Mouse (Mus musculus): ENCODE measurements around the gene Ctrb1.

The Ctrb1 gene

DNA sequence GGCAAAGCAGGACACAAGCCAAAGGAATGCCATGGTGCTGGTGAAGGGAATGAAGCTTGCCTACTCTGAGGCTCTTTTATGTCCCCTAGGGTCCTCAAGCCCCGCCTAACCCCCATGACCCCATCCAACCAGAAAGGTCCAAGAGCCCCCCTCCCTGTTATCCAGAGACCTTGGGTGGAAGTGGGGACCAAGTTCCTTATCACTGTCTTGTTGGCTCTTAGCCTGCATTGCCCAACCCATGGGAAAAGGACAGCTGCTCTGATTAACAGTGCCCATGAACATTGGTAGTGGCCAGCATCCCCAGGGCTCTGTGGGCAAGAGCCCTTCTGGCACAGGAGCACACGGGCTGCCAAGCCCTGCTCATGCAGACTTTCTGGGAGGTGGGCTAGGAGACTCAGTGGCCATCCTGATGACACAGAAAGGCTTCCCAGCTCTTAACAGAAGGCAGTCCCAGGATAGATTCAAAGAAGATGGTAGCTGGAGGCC lies at the start of gene Ctrb1:
Ctrb1 (minus strand) TSS at position 51 of the 486 bp plus-strand sequence.
- no peak for DNase-seq

DNA sequence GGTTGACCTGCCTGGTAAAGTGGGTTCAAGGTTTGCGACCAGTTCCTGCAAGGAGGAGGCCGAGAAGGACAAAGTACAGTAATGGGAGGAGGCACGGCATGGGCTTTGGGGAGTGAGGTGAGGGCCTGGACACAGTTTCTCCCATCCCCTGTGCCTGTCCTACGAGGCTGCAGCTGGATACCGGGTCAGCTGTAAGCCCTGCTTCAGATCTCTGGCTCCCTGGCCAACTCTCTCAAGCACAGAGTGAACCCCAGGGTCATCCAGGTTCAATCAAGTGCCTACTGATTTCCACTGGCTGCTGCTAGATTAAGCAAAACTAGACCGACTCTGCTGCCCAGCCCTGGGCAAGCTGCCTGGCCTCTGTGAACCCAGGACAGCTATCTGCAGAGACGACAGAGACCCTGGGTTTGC lies 49.5 kb upstream of the Ctrb1 start:
- DNase-seq, result no peak

GRCm38 (mm10) chr8:111739604-111740003 lies 48.8 kb upstream of the Ctrb1 start:
- no peak for DNase-seq

DNA sequence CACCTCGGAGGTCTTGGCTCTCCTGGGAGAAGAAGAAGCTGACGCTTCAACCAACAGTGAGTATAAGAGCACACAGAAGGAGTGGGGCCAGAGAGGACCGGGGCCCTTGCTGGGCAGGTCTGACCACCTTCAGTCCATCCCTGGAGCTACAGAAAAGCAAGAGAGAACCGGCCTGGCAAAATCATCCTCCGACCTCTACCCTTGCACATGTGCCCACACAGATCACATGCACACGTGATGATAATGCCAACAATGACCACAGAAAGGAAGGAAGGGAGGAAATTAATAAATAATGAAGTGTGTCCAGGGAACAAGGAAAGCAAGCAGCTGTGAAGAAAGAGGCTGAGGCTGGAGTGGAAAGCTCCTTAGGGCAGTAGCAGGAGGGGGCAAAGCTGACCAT lies 48.1 kb upstream of the Ctrb1 start:
- no peak for DNase-seq

DNA sequence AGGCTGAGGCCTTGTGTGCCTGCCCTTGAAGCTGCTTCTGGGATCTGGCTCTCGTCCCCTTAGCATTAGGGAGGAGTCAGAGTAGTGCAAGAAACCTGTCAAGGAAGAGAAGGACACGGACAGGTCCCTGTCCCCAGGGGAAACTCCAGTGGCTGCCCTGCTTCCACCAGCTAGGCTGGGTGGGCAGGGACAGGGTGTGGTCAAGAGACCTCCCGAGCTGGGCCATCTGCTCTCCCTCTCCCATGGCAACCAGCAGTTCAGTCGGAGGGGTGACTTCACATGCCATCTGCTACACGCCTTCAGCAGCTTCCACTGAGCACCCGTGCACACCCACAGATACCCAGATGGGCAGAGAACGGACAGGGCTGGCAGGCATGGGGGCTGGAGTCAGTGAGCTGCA lies 45.5 kb upstream of the Ctrb1 start:
- DNase-seq, result no peak

DNA sequence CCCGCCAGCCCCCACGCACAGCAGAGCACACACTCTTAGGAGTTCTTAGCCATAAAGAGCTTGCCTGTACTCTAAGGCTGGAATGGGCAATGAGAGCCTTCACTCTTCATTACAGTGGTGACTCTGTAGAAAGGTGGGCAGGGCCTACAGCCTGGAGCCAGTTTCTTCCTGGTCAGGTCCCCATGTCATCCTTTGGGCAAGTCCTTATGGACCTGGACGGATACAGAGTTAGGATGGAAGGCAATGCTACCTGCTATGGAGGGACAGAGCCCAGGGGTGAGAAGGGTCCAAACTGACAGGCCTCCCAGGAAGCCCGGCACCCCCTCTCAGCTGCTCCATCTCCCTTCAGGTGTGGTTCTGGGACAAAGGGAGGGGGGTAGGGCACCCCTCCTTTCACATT lies 45.0 kb upstream of the Ctrb1 start:
- DNase-seq, result no peak

GRCm38 (mm10) chr8:111735335-111735761 lies 44.5 kb upstream of the Ctrb1 start:
- DNase-seq, result no peak

GRCm38 (mm10) chr8:111734244-111734960 lies 43.6 kb upstream of the Ctrb1 start:
- no peak for DNase-seq

DNA sequence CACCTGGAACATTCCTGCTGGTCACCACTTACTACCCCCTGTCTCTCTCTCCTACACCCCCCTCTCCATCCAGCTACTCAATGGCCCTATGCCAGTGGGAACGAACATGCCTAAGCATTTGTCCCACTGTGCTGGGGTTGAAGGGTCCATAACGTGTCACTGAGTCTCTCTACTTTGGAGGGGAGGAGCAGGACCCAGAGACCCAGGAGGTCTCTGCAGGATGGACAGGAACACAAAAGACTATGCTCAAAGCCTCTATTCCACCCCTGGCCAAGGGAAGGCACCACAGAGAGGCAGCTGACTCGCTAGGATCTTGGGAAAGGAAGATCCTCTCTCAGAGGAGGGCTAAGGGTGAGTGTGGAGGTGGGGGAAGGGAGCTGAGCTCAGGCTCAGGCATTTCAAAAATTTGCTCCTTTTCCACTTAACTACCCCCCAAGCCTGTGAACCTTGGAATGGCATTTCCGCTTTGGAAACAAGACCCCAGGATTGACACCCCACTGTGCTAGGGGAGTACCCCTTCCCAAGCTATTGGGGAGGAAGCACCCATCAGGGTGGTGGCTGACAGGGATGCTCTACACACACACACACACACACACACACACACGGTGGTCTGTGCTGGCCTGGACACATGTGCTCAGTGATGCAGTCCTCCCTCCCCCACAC lies 42.9 kb upstream of the Ctrb1 start:
- DNase-seq, result no peak

- DNase-seq, result no peak
Observed at GRCm38 (mm10) chr8:111732406-111733085, 41.7 kb upstream of the Ctrb1 start.

- DNase-seq, result peak; percentile 91
Observed at GRCm38 (mm10) chr8:111732004-111732403, 41.2 kb upstream of the Ctrb1 start.

GRCm38 (mm10) chr8:111731231-111731977 lies 40.6 kb upstream of the Ctrb1 start:
- no peak for DNase-seq

DNA sequence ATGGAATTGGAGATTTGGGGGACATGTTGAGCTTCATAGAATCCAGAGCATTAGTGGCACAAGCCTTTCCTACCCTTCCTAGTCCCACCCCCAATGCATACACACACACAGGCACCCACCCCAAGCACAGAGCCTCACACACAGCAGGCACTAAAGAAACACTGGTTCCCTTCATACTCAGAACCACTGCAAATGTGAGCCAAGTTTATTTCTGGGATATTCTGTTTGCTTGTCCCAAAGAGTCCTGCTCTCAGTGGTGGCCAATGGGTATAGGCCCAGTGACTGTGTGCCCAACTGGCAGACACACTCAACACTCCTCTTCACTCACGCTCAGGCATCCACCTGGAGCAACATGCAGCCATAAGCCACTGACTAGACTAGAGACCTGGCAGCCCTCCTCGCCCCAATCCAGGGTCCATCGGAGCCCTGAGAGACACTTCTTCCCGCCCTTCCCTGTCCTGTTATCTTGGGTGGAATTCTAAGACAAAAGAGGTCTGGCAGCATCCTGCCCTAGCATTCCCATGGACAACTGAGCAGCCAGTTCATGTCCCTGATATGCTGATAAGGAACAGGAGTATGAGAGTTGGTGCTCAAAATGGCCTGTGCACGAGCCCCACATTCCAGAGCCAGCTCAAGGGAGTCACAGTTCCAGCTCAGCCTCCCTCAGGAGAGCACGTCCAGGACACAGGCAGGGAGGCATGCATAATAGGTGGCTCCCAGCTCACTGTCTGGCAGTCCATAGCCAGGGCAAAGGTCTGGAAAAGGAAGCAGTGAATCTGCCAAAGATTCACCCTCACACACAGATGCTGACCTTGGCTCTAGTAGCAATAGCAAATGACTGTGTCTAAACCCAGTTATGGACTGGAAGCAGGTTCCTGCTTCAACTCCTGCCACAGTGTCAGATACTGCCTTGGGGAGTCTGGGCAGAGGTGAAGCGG lies 38.7 kb upstream of the Ctrb1 start:
- DNase-seq, result no peak

DNA sequence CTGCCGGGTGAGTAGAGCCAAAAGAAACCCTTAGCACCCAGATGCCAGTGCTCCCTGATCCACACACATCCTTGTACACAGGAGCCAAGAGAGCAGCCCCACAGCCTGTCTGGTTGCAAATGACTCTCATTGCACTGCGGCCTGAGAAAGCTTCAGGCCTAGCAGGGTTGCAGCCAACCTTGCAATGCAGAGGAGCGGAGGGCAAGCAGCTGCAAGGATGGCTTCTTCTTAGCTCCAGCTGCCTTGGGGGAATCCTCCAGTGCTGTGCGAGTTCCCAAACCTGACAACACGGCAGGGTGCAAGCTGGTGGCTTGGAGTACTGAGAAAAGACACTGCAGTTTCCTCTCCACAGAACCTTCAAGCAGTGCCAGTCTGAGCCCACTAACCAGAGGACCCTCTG lies 37.7 kb upstream of the Ctrb1 start:
- DNase-seq, result no peak

- no peak for DNase-seq
Observed at GRCm38 (mm10) chr8:111727553-111727952, 36.7 kb upstream of the Ctrb1 start.

DNA sequence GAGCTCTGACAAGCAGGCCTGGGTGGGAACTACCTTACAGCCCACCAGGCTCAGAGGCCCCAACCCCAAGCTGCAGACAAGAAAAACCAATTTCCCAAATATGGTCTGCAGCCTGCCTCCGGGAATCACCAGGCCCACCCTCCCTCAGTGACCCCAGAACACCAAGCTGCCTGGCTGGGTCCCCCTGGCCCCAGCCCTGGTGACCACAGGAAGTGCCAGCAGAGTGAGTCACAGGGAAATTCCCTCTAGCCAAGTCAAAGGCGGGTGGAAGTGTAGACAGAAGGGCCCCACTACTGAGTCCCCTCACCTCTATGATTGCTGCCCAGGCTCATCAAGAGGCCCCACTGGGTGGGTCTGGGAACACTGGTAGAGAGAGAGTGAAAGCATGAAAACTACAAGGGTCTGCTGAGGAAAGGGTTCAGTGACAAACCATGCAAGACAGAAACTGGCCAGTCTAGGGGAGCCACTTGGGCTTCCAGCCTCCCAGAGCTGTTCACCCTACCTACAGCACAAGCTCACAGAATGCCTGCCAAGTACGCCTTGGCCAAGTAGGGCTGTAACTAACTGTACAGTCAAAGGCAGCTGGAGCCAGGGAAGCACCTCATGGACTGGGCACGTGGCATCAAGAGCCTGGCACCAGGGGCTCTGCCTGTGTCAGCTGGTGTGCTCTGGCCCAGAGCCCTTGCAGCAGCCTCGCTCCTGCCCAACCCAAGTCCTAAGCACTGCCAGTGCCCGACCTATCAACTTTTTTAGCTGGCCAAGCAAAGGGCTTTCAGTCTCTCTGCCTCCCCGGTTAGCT lies 35.5 kb upstream of the Ctrb1 start:
- DNase-seq, result no peak

GRCm38 (mm10) chr8:111725341-111725740 lies 34.5 kb upstream of the Ctrb1 start:
- DNase-seq, result no peak

GRCm38 (mm10) chr8:111720115-111720544 lies 29.3 kb upstream of the Ctrb1 start:
- no peak for DNase-seq

GRCm38 (mm10) chr8:111718937-111719336 lies 28.1 kb upstream of the Ctrb1 start:
- DNase-seq, result no peak

DNA sequence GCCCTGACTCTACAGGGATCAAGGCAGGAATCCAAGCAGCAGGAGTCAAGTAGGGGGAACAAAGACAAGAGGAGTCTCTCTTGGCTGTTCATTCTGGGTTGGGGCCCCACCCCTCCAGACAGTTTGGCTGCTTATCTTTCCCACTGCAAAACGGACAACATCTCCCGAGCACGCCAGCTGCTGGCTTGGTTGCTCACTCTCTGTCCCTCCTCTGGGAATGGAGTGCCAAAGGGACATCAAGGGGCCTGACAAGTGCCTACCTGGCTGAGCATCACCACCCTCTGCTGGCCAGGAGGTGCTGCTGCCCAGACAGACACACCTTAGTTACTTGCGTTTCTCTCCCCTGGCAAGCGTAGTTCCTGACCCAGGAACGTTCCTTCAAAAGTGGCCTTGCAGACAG lies 27.1 kb upstream of the Ctrb1 start:
- DNase-seq, result no peak

GRCm38 (mm10) chr8:111717488-111717792 lies 26.6 kb upstream of the Ctrb1 start:
- DNase-seq, result no peak

Measured in right cerebral cortex, postnatal 4 days (tissue).